Mouse (Mus musculus) ES-E14 (cell line): ENCODE measurements around the gene Zzz3.
"Not testable (repeated sequence)": the region's sequence is repeated elsewhere in the genome, so short reads cannot be mapped to it uniquely, and the experiment has no call there.

Experiments
- CHD2 ChIP-seq: IDR thresholded peaks from 2 replicates; pipeline ENCODE4 v1.6.1; 2014; ENCODE audit warnings: mild to moderate bottlenecking, low read depth, low read length, inconsistent platforms
- HCFC1 ChIP-seq: IDR thresholded peaks from 2 replicates; pipeline ENCODE4 v1.6.1; 2012; ENCODE audit warnings: low read length, inconsistent platforms, borderline replicate concordance; ENCODE audit not compliant: insufficient read depth
- MAFK ChIP-seq: IDR thresholded peaks from 2 replicates; pipeline ENCODE4 v1.6.1; 2014; ENCODE audit warnings: mild to moderate bottlenecking, low read depth, low read length, inconsistent platforms; ENCODE audit not compliant: insufficient read depth
- ZC3H11A ChIP-seq: IDR thresholded peaks from 2 replicates; pipeline ENCODE4 v1.6.1; 2012; ENCODE audit warnings: low read depth, mild to moderate bottlenecking, inconsistent platforms, low read length, borderline replicate concordance

DNA sequence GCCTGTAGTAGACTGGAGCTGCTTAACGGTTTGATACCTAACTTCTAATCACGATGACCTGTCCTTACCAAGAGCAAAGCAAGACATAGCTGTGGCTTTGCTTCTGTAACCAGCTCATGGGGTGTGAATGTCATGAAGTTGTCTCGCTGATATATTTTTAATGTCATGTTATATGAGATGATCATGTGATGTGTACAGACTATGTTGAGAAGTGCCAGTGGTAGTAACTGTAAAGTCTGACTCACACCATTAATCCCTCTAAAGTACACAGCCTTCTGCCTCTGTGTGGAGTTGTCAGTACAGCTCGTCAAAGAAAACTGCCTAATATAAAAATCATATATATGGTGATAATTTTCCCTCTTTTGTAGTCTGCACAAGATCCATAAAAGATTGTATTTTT, 63.6 kb downstream of the Zzz3 start:
- TF ChIP-seq CHD2, ZC3H11A, MAFK, HCFC1: not testable (repeated sequence)
